Mouse (Mus musculus): ENCODE results near the gene Lrfn2.

Gene Lrfn2

DNA sequence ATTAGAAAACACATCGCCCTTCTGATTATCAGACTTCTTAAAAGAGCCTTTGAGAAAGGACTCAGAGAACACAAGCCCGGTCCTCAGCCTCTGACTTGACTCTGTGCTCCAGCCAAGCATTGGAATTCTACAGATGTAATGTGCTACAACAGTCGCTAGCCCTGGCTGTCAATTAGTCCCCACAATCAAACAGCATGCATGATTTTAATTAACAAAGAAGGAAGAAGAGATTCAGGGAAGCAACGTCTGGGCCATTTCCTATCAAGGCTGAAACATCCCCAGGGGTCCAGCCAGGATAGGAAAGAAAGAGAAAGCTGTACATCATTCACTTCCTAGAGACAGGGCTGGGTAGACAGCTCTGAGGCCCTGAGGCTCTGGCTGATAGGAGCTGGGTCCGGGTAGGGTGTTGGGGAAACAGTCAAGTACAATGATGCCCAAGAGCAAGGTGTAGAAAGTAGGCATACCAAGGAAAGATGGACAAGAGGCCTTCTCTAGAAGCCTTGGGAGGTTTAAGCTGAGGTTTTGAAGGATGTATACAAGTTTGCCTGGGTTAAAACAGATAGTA lies 101.6 kb downstream of the Lrfn2 start:
- no peak for DNase-seq (ENCODE audit: low spot score)

DNA sequence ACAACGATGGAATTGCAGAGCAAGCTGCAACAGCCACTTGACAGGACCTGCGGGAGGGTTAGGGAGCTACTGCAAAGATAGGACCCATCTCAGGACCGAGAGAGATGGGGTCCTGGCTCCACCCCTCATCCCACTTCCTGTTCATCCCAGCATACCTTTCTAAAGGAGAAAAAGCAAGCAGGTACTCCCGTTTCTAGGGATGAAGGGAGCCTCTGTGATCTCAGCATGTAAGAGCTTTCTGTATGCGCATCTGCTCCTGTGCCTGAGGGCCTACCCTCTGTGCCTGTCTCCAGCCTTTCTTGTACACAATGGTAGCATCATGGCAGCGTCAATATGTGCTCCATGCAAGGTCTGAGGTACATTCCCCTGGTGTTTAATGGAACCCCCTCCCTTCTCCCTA lies 102.9 kb downstream of the Lrfn2 start:
- DNase-seq (ENCODE audit: low spot score), result no peak

DNA sequence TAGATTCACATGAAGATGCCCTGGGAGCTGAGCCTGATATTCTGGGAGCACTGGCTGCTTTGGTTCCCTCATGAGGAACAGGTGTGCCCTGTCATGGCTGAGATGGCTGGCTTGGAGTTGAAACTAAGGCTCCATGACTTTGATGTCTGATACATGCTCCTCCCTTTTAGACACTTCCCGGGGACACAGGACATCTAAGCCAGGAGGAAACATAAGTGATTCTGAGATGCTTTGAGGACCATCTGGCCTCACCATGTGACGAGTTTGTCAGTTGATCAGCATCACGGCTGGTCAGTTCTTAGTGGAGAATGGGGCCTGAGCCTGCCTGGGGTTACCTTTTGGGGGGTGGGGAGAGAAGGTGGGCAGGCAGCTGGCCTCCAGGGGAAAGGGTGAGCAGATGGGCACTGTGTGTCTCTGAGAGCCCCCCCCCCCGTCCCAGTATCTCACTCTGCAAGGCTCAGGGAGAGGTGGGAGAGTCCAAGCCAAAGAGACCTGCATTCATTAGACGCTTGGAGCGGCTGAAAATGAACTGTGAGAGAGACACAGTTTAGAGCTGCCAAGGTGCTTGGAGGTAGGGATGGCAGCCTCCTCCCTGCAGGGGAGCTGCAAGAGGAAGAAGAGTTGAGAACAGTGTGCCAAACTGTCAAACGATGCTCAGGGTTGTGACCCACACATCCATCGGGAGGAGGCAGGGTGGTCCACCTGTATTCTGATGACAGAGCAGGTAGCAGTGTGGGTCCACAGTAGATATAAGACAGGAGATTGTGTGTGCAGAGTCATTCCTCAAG lies 105.2 kb downstream of the Lrfn2 start:
- DNase-seq (ENCODE audit: low spot score), result no peak

DNA sequence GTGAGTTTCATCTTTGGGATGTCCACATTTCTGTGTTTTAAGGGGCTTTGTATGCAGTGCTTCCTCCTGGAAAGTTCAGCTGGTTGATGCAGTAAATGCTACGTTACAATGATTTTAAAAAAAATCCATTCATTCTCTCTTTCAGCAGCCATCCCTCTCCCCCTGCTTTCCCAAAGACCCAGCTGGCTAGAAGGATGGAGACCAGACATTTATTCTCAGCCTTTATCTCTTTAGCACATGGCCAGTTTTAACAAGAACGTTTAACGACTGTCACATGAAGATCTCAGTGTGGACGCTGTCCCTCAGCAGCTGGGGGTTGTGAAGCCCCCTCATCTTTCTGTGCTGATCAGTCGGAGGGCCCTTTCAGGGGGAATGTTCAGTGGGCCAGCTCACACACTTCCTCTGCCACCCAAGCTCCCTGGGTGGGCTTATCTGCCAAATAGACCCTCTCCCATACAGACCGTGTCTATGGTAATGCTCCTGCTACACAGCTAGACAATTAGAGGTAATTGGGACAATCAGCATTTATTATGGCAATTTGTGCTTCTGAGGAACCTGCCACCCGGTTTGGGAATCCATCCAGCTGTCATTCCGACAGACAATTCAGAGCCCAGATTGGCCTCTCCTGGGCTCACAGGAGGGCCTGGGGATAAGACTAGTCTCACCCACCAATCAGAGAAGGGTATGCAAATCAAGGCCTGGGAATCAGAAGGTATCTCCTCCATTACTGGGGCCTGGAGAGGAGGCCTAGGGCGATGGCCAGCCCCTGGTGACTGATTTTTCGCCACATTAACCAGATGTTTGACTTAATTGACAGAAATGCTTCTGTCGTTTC lies 111.8 kb downstream of the Lrfn2 start:
- no peak for DNase-seq (ENCODE audit: low spot score)

DNA sequence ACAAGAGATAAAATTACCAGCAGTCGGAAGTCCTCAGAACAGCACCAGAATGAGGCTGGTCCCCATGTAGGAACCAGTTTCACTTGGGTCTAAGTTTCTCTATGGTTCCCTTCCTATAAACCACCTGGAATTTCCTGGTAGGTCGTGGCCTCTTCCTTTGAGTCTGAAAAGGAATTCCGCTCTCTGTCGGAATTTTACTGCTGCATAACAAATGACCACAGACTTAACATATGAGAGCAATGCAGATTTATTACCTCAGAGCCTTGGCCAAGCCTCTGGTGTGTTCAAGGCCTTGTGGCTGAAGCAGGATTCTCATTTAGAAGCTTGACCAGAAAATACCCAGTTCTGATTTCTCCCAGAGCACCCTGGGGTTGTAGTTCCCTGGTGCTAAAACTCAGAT lies 115.7 kb downstream of the Lrfn2 start:
- DNase-seq (ENCODE audit: low spot score), result no peak

DNA sequence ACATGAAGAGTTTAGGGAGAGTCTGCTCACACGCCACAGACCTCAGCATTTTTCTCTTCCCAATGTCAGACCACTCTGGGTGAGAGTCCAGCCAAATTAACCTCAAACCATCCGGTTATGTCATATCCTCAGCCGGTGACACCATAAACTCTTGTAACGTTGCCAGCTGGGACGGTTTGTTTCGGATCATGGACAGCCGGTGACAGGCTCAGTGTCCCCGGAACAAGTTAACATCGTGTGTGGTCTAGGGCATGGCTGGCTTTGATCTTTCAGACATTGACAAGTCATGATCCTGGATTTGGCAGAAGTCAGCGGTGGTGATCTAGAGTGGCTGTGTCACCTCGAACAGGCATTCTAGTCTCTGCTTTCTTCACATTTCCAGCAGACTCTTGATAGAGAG lies 119.1 kb downstream of the Lrfn2 start:
- no peak for DNase-seq (ENCODE audit: low spot score)

DNA sequence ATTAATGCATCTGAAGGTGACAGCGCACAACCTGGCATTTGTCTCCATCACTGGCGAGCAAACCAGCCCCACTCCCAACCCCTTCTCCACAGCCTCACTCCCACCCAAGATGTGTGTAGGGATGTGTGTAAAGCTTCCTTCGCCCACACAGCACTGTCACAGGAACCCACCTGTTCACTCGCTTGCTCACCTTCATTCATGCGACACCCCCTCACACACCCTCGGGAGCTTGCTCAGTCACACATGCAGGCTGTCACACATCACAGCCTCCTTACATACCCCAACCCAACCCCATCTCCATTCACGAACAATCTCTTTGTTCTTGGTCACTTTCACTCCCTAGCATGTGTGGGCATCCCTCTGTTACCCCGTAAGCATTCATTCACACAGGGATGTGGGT lies 129.0 kb downstream of the Lrfn2 start:
- no peak for DNase-seq (ENCODE audit: low spot score)

DNA sequence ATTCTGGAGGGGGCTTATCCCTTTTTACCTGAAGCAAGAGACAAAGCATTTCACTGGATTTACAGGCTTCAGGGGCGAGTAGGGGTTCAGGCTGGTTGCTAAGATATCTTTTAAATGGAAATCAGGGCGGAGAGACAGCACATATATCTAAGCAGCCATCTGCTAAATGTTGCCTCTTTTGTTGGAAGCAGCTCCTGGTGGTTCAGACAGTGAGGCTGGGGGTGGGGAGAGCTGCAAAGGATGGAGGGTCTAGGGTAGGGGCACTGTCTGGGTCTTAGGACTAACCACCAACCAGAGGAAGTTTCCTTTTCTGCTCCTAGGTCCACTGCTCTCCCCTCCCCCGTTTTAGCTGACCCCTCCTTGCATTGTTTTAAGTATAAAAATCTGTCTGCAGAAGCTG lies 131.6 kb downstream of the Lrfn2 start:
- DNase-seq (ENCODE audit: low spot score), result no peak

DNA sequence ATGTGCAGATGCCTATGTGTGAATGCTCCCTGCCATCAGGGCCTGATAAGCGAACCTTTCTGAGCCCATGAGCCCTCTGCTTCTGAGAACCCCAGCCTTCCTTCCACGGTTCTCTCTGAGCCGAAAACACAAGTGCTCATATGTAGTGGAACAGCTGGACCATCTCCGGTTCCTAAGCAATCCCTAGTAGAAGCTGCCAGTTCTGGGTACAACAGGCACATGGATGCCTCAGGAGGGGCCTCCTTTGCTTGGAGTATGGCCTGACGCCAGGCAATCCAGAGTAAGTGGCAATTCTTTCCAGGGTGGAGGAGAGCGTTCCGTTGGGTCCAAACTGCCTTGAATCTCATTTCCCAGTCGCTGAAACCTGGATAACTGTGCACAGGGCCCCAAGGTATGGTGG lies 132.3 kb downstream of the Lrfn2 start:
- DNase-seq (ENCODE audit: low spot score), result no peak

DNA sequence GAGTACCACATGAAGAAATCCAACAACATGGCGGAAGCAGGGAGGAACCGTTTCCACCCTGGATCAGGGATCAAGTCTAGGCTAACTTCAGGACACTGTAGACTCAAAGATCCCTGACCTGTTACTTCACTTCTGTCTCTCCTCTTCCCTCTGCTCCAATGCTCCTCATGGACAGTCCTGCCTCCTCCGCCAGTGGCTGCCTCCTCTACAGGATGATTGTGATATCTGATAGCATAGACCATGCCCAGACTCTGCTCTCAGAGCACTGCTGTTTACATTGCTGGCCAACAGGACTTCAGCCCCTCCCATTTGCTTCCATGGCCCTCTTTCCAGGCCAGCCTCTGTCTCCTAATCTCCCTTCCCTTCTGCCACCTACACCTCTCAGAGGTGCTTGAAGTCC lies 132.9 kb downstream of the Lrfn2 start:
- DNase-seq (ENCODE audit: low spot score), result no peak

DNA sequence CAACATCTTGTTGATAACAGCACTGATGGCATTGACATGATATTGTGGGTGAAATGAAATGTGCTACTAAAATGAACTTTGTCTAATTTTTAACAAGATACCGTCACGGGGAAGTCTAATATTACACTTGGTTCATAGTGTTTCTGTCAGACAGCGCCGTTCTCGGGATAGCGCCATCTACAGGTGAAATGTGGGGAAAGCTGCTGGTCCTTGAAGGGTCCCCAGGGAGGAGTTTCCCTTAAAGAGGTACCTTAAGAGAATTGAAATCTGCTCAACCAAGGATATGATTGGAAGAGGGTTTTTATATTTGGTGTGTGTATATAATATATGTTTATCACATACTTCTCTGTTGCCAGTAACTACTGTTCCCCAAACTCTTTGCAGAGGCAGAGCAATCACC lies 134.6 kb downstream of the Lrfn2 start:
- no peak for DNase-seq (ENCODE audit: low spot score)

DNA sequence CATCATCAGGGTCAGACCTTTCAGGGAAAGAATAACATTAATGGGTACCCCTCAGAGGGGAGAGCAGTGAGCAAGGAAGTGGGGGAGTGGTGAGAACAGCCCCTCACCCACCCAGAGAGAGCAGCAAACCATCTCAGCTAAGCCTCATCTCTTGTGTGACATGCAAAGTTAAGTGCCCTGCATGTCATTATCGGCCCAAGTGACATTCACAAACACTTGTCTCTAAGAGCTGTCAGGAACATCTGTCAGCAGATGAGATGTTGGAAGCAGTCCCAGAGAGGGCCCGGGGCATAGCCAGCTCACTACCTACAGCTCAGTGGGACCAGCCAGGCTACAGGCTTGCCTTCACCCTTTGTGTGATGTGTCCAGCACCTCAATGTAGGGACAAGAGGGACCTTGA lies 146.0 kb downstream of the Lrfn2 start:
- no peak for DNase-seq (ENCODE audit: low spot score)

DNA sequence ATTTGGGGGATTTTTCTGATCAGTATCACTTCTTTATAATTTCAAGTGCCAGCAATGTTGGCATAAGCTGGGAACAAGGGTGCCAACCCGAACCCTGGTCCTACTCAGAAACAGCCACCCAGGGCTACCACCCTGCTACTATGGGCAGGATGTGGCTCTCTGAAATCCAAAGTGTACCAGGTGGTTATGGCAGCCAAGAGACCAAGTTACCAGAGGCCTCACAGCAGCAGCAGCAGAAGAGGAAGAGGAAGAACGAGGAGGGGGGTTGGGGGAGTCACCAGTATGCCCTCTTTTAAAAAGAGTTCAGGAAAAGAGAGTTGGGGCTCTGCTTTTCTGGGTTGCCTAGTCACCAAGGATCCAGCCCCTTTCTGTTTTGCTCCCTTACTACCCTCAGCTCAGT lies 147.5 kb downstream of the Lrfn2 start:
- DNase-seq (ENCODE audit: low spot score), result no peak

DNA sequence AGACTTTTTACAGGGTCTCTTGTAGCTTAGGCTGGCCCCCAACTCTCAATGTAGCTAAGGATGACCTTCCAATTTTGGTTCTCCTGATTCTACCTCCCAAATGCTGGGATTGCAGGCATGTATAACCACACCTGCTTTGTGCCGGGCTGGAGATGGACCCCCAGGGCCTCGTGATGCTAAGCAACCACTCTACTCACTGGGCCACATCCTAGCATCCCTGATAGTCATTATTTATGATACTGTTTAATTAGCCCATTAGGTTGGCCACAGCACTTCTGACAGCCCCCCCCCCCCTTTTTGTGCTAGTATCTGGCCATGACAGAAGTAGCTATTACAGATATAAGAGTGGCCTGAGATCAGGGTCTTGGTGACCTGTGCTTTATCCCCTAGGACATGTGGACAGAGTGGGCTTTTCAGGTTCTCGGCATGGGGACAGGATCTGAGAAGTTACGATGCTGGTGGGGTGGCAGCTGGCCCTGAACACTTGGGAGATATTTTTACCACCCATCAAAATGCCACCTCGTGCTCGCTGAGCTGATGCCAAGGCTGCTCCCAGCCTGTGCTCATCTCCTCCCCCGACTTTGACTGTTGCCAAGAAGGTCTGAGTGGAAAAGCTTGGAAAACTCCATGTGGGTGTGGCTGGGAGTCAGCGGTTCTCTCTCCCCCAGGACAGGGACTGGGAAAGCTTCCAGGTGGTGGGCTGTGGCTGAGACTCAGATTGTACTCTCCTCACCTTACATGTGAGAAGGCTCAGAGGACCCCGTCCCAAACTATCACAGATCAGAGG lies 151.6 kb downstream of the Lrfn2 start:
- DNase-seq (ENCODE audit: low spot score), result no peak

DNA sequence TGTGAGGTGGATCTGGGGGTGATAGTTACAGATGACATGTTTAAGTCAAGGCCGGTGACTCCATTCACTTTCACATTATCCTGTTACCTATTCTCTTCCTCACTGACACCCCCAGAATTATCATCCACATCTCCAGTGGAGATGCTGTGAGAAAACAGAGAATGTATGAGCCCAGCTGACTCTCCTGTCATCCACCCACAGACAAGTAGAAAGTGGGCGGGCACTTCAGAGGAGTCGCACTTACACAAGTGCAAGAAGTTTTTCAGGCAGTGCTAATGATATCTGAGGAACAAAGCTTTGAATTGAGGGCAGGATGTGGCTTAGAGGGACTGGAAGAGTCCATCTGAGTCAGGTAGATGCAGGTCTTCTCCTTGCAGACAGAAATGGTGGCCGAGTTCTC lies 152.9 kb downstream of the Lrfn2 start:
- DNase-seq (ENCODE audit: low spot score), result no peak

DNA sequence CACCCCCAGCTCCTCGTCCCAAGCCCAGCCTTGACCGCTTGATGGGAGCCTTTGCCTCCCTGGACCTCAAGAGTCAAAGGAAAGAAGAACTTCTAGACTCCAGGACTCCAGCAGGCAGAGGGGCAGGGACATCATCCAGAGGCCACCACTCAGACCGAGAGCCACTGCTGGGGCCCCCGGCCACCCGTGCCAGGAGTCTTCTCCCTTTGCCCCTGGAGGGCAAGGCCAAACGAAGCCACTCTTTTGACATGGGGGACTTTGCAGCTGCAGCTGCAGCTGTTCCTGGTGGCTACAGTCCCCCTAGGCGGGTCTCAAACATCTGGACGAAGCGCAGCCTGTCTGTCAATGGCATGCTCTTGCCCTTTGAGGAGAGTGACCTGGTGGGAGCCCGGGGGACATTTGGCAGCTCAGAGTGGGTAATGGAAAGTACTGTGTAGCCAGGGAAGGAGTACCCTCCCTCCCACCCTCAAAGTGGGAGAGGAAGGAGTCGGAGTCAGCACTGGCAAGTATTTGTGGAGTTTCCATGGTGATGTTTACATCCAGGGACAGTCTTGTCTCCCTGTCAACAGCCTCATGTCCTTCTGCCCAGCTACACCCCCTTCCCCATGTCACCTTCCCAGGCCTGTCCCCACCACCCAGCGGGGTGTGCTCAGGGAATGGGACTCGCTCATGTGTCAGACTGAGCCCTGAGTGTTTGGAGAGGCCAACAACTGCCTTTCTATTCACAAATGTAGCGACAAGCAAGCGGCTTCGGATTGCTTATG lies 164.8 kb downstream of the Lrfn2 start:
- DNase-seq (ENCODE audit: low spot score), result no peak

DNA sequence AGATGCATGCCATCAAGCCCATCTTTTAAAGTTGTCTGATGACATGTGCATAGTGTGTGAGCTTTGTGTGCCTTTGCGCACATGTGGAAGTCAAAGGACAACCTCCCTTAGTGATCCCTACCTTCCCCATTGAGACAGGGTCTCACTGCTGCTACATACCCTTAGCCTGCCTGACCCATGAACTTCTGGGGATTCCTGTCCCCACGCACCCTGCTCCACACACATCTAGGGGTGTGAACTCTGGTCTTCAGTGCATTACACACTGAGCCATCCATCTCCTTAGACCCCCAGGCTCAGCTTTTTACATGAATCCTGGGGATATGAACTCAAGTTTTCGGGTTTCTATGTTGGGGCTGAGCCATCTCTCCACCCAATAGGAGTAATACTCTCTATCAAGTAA lies 179.2 kb downstream of the Lrfn2 start:
- no peak for DNase-seq (ENCODE audit: low spot score)

DNA sequence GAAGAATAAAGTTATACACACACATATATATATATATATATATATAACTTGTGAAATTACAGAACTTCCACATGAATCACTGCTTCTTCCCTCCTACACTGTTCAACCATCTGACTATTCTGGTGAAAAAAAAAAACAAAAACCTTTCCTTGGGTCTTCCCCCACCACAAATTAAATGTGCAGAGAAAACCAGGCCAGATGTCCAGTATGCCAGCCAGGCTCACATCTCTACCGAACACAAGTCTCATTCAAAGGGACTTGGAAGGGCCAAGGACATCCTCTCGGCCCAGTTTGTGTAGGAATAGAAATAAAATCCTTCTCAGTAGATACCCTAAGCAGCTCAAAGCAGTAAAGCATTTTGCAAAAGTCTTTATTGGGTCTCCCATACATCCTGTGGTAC lies 179.7 kb downstream of the Lrfn2 start:
- DNase-seq (ENCODE audit: low spot score), result no peak

DNA sequence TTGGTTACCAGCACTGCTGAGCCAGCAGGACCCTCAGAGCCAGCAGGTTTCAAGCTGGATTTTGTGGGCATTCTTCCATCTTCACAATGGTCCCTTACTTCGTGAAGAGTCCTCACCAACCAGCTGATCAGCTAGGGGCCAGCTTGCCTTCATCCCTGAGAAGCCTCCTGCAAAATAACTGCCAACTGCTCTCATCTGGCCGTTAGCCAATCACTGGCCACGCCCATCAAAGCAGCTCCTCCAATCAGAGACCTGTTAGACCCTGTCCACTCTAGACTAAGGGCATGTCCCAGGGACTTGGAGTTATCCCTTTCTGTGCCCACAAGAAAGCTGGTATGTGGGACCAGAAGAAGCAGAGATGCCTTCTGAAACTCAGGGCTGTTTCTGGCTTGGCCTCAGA lies 181.2 kb downstream of the Lrfn2 start:
- DNase-seq (ENCODE audit: low spot score), result no peak

DNA sequence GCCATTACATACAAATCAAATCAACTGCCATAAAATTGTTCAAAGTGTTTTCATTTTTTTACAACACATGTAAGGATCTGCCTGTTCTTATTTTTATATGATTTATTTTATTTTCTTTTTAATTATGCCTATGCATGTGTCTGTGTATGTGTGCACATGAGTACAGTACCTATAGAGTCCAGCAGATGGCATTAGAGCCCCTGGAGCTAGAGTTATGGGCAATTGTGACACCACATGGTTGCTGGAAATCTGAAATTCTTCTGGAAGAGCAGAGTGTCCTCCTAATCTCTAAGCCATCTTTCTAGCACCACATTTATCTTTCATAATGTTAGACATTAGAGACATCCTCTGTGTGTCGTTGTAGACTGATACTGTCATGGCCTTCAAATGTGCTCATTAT lies 192.0 kb downstream of the Lrfn2 start:
- no peak for DNase-seq (ENCODE audit: low spot score)

DNA sequence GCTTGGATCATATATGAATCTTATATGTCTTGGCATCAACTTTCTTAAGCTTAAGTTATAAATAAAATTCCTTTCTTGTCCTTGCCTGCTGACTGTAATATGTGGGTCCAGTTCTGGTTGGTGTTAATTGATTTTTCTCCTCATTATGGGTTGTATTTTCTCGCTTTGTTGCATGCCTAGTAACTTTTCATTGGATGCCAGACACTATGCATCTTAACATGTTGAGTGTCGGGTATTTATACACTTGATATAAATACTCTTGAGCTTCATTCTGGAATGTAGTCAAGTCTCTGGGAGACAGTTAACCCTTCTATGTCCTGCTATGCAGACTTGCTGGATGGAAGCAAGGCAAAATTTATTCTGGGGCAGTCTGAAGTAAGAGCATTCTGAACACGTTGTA lies 192.5 kb downstream of the Lrfn2 start:
- no peak for DNase-seq (ENCODE audit: low spot score)
